Mouse (Mus musculus) cortical plate, adult 2 months (tissue): ENCODE data around the gene Lsm2. TPM values are rescaled to one million over a fixed set of nuclear protein-coding genes. Genes with fewer than 3 reads are reported as not detected.

ENCODE experiments used
- H3K27ac ChIP-seq: fragments of 200-500 bp; 2 replicates; pipeline ENCODE4 v1.5.1; 2012; ENCODE audit warnings: low read length, control low read depth, inconsistent platforms; ENCODE audit not compliant: insufficient read depth
- H3K4me1 ChIP-seq: fragments of 200-500 bp; 2 replicates; pipeline ENCODE4 v1.6.1; 2011; ENCODE audit warnings: low read length; ENCODE audit not compliant: control insufficient read depth, insufficient read depth
- H3K4me3 ChIP-seq: fragments of 200-500 bp; 2 replicates; pipeline ENCODE4 v1.5.1; 2011; ENCODE audit warnings: mild to moderate bottlenecking, low read length, control low read depth; ENCODE audit not compliant: insufficient read depth
- CTCF ChIP-seq: fragments of 200-500 bp; IDR thresholded peaks from 2 replicates; pipeline ENCODE4 v1.5.1; 2011; ENCODE audit warnings: mild to moderate bottlenecking, control low read depth, low read length; ENCODE audit not compliant: insufficient read depth; ENCODE audit errors: extremely low read depth
- POLR2A ChIP-seq: fragments of 200-500 bp; IDR thresholded peaks from 2 replicates; pipeline ENCODE4 v1.6.1; 2011; ENCODE audit warnings: mild to moderate bottlenecking, low read length, control low read depth; ENCODE audit not compliant: insufficient read depth; ENCODE audit errors: extremely low read depth
- polyA plus RNA-seq: library from polyadenylated mRNA; depleted of rRNA; stranded (reverse); fragments of >200 nt; gene quantifications from 2 replicates; pipeline ENCODE4 v1.2.3, GENCODE M21; 2012

Lsm2 gene
- polyA plus RNA-seq, 1 experiment, result 36.9 TPM

GRCm38 (mm10) chr17:35023221-35023620 lies 41.6 kb downstream of the Lsm2 start:
- no peak overlapping the region for H3K27ac ChIP-seq

GRCm38 (mm10) chr17:35023756-35024155 lies 42.1 kb downstream of the Lsm2 start:
- no peaks in the 10 kb centered on the region for H3K4me1 ChIP-seq
- H3K27ac ChIP-seq, result no peak overlapping the region
- no peak overlapping the region for H3K4me3 ChIP-seq
- TF ChIP-seq CTCF, result no peak
- TF ChIP-seq POLR2A, result no peak

More at GRCm38 (mm10) chr17:35023221-35023620, 41.6 kb downstream of the Lsm2 start:
- TF ChIP-seq POLR2A, result no peak
- TF ChIP-seq CTCF, result no peak
- no peaks in the 10 kb centered on the region for H3K4me1 ChIP-seq
- H3K4me3 ChIP-seq, result no peak overlapping the region

GRCm38 (mm10) chr17:35024261-35024660 lies 42.6 kb downstream of the Lsm2 start:
- H3K4me1 ChIP-seq, result no peaks in the 10 kb centered on the region
- H3K27ac ChIP-seq, result no peak overlapping the region
- no peak overlapping the region for H3K4me3 ChIP-seq
- TF ChIP-seq POLR2A, result no peak
- TF ChIP-seq CTCF, result no peak

GRCm38 (mm10) chr17:35024691-35025488 lies 43.2 kb downstream of the Lsm2 start:
- TF ChIP-seq CTCF (no peak), POLR2A (no peak)
- Histone ChIP-seq H3K4me3 (no peak overlapping the region), H3K27ac (no peak overlapping the region), H3K4me1 (no peaks in the 10 kb centered on the region; the same call in 1 of the 2 replicates)

GRCm38 (mm10) chr17:35026206-35026605 lies 44.5 kb downstream of the Lsm2 start:
- no peak overlapping the region for H3K27ac ChIP-seq
- H3K4me3 ChIP-seq, result no peak overlapping the region
- TF ChIP-seq POLR2A, result no peak
- no peak for TF ChIP-seq CTCF
- no peaks in the 10 kb centered on the region; the same call in 1 of the 2 replicates for H3K4me1 ChIP-seq

GRCm38 (mm10) chr17:35027277-35028068 lies 45.8 kb downstream of the Lsm2 start, which contains the start of gene Sapcd1:
Gene Sapcd1 (minus strand): TSS chr17:35028016.
- H3K27ac ChIP-seq, result no peak within 1 kb of the TSS
- TF ChIP-seq CTCF, result no peak
- TF ChIP-seq POLR2A, result no peak

GRCm38 (mm10) chr17:35028315-35028714 lies 46.7 kb downstream of the Lsm2 start:
- no peak overlapping the region for H3K4me3 ChIP-seq
- H3K27ac ChIP-seq, result no peak overlapping the region
- no peak for TF ChIP-seq CTCF
- TF ChIP-seq POLR2A, result no peak
- H3K4me1 ChIP-seq, result no peaks in the 10 kb centered on the region; the same call in 1 of the 2 replicates

More at GRCm38 (mm10) chr17:35027277-35028068, 45.8 kb downstream of the Lsm2 start, which contains the start of gene Sapcd1:
- Histone ChIP-seq H3K4me3 (no peak within 1 kb of the TSS), H3K4me1 (no peaks in the 10 kb centered on the region; the same call in 1 of the 2 replicates)

GRCm38 (mm10) chr17:35029691-35030532 lies 48.2 kb downstream of the Lsm2 start:
- no peaks in the 10 kb centered on the region; the same call in 1 of the 2 replicates for H3K4me1 ChIP-seq
- H3K4me3 ChIP-seq, result no peak overlapping the region
- TF ChIP-seq CTCF (peak; percentile 50), POLR2A (no peak)
- no peak overlapping the region for H3K27ac ChIP-seq

GRCm38 (mm10) chr17:35031272-35031671 lies 49.6 kb downstream of the Lsm2 start:
- H3K4me1 ChIP-seq, result no peaks in the 10 kb centered on the region; the same call in 1 of the 2 replicates
- H3K4me3 ChIP-seq, result no peak overlapping the region
- TF ChIP-seq CTCF, result no peak
- TF ChIP-seq POLR2A, result no peak
- no peak overlapping the region for H3K27ac ChIP-seq
